Mouse (Mus musculus): ENCODE measurements around the gene Psma7.

The Psma7 gene

GRCm38 (mm10) chr2:180005656-180006351 lies 36.4 kb downstream of the Psma7 start:
- no peak for DNase-seq (ENCODE audit: extremely low spot score, low spot score)

- DNase-seq (ENCODE audit: extremely low spot score, low spot score): no peak
Measured at GRCm38 (mm10) chr2:180001635-180002034, 40.6 kb downstream of the Psma7 start.

GRCm38 (mm10) chr2:179998431-179998830 lies 43.8 kb downstream of the Psma7 start:
- DNase-seq (ENCODE audit: extremely low spot score, low spot score): no peak

GRCm38 (mm10) chr2:179993071-179993470 lies 49.2 kb downstream of the Psma7 start:
- no peak for DNase-seq (ENCODE audit: extremely low spot score, low spot score)

- no peak for DNase-seq (ENCODE audit: extremely low spot score, low spot score)
Measured at GRCm38 (mm10) chr2:179989098-179989497, 53.1 kb downstream of the Psma7 start.

GRCm38 (mm10) chr2:179986437-179987022 lies 55.7 kb downstream of the Psma7 start:
- no peak for DNase-seq (ENCODE audit: extremely low spot score, low spot score)

All from neural tube, embryonic 10.5 days (tissue).